Mouse (Mus musculus): ENCODE measurements at regions not wholly inside any gene's neighbourhood (a gene's known extent, or its start where the extent isn't known, plus 50 kb on each side); places are given as distances from the start of the nearest gene placed in this dataset.
A peak's percentile ranks its signal among the peaks of the same experiment; 100 is the strongest.

DNA sequence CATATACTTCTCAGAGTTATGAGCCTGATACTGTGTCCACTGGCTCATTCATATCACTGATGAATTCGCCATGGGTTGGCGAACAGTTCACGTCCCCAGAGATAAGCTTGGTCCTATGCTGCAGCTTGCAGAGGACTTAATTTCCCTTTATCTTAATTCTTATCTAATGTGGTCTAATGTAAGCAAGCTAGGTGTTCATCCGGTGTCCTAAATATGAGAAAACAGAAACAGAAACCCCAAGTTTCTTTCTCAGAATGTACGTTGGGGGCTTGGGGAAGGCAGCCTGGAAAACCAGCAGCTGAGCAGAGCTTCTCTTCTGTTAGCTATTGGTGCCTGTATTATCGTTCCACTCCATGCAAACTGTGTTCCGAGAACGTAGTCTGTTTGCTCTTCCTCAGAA, 170.1 kb downstream of the 1700064H15Rik start:
- no peak for DNase-seq (ENCODE audit: low spot score in 2 of 2)

DNA sequence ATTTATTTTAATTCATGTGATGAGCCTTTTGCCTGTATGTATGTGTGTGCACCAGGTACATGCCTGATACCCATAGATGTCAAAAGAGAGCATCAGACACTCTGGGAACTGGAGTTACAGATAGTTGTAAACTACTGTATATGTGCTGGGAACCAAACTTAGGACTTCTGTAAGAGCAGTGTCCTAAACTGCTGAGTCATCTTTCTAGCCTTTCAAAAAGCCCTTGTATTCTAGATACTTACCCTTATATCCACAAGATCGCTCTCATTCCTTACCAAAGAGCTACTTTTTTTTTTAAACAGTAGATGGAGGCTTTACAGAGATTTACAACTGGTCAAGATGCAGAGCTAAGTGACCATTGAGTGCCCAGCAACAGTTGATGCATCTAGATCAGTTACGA, 171.0 kb downstream of the 1700064H15Rik start:
- DNase-seq (ENCODE audit: low spot score in 2 of 2): no peak

DNA sequence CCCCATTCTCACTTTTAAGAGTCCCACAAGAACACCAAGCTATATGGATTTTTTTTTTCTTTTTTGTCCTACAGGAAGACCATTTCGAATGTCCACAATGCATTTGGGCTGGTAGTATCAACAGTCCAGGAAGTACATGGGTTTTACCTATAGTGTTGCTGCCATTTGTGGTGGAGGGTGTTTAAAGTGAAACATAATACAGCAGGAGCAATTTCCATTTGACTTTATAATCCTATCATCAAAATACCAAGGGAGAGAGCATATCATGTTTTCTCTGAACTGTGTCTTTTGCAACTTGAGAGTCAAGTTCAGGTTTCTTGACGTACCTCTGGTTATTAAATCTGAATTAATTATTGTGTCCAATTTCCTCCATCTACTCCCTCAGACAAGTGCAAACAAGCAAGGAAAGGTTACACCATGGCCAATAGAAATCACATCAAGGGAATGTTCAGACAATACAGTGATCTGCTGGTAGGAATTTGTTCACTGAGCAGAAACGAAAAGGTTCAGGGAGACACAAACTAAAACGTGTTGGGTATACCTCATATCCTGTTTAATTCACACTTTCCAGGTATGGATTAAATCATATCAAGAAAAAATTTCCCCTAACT, 172.5 kb downstream of the 1700064H15Rik start:
- no peak for DNase-seq (ENCODE audit: low spot score in 2 of 2)

DNA sequence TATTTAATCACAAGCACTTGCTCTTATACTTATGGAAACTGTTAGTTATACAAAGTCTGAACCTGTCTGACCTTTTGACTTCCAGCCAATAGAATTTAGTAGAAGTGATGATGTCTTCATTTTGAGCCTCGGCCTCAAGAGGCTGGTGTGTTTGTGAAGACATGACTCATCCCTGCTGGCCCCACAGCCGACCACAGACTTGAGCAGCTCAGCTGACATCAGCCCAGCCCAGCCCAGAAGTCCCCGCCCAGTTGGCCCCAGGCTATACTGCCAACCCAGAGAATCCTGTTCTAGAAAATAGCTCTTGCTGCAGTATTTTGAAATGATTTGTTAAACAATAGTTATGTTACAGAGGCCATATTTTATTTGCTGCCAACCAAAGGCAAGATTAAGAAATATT, 177.5 kb downstream of the 1700064H15Rik start:
- DNase-seq (ENCODE audit: low spot score in 2 of 2): peak; percentile 24 to 61

DNA sequence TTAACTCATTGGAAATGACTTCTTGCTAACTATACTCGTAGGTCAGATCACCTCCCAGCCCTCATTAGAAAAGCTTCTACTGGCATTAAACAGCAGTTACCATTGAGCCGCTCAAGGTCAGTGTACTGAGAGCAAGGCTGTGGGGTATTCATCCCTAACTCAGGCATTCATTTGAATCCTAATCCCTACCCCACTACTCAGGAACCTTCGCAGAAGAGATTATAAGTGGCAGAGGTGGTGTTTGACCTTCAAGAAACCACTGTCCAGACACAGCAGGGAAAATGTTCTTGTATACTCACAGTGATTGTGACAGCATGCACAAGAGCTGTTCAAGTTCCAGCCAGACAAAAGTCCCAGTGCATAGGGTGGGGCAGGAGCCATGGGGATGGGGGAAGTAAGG, 179.5 kb downstream of the 1700064H15Rik start:
- DNase-seq (ENCODE audit: low spot score in 2 of 2): no peak

DNA sequence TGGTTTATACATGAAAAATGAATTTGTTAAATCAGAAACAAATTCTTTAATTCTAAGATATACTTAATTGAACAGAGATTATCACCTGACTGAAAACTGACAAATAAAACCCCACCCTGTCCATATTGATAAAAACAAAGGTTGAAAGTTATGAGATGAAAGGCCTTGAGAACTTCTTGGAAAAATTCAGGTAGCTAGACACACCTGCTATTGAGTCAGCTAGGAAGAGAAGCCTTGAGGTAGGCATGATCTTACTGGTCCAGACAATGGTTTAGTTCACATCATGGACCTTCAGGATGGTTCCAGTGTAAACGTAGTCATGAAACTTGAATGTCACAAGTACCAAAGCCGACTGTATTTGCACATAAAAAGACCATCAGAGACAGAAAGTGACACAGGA, 180.3 kb downstream of the 1700064H15Rik start:
- no peak for DNase-seq (ENCODE audit: low spot score in 2 of 2)

DNA sequence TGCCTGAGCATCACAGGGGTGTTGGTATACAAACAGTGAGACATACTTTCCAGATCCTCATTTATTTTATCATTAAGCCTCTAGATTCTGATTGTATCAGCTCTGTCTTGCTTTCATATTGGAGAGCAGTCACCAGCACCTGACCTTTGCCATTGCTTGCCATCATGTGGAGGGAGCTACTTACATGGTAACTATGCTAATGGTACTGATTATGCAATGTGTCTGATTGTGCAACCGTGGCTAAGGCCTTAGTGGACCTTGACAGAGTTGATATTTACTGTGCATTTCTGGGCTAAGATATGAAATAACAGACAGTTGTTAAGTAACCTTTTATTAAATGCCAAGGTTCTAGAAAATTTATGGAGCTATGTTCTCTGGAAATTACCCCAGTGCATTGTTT, 180.7 kb downstream of the 1700064H15Rik start:
- no peak for DNase-seq (ENCODE audit: low spot score in 2 of 2)

DNA sequence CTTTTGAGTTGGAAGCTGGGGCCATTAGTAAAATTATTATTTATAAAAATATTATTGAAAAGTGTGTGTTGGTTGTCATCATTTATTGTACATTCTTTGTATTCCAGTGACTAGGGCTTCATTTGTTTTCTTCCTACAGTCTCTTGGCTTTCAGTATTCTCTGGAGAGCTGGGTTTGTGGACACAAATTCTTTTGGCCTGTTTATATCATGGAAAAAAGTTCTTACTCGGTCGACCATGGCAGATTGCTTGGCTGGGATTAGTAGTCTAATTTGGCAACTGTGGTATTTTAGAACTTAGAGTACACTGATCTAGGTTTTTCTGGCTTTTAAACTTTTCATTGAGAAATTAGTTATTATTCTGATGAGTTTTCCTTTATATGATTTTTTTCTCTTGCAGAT, 183.6 kb downstream of the 1700064H15Rik start:
- DNase-seq (ENCODE audit: low spot score in 2 of 2): no peak

DNA sequence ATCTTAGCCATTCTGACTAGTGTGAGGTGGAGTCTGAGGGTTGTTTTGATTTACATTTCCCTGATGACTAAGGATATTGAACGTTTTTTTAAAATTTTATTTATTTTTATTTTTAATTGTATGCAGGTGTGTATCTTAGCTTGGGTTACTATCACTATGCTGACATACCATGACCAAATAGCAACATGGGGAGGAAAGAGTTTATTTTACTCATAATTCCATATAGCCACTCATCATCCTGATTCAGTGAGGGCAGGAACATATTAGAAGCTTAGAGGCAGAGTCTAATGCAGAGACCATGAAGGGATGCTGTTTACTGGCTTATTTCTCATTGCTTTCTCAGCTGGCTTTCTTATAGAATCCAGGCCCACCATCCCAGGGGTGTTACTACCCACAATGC, 186.7 kb downstream of the 1700064H15Rik start:
- no peak for DNase-seq (ENCODE audit: low spot score in 2 of 2)

DNA sequence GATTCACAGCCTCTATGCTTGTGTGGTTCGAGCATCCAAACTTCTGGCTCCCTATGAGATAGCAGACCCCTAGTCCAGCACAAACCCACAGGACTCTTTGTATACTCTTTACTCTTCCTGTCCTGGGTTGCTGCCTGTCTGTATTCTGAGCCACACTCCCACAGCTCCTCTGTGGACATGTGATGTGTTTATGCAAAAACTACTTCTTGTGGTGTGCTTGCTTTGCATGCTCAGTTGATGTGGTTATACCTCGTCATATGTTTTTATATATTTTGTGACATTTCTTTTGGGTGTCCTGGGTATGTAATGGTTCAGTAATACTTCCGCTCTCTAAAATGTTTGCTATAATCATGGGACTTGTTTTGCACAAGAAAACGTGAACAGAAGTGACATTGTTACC, 198.3 kb downstream of the 1700064H15Rik start:
- DNase-seq (ENCODE audit: low spot score in 2 of 2): no peak

DNA sequence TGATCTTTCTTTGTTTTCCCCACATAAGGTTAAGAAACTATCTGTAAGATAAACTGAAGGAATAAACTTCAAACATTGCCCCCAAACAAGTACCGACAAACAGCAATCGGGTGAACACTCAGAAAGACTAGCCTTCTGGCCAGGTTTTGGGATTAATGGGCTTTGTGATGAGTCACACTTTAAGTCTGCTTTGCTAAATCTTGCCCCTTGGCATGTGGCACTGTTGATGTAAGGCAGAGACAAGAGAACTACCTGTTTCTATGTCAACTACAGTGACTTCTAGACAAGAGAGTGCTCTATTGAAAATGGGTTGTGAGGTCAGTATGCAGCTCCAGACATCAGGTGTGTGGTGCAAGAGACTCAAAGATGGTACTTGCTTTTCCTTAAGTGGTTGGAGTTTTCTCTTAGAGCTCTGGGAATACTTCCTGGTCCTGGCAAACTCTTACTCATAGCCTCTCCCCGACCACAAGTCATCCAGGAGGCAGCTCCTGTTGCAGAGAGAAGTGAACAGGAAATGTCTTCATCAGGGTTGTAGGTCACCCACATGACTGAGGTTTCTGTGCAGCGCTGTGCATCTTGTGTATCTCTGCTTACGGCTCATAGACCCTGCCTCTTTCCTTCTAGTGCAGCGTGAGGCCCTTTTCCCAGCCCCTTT, 198.9 kb downstream of the 1700064H15Rik start:
- no peak for DNase-seq (ENCODE audit: low spot score in 2 of 2)

DNA sequence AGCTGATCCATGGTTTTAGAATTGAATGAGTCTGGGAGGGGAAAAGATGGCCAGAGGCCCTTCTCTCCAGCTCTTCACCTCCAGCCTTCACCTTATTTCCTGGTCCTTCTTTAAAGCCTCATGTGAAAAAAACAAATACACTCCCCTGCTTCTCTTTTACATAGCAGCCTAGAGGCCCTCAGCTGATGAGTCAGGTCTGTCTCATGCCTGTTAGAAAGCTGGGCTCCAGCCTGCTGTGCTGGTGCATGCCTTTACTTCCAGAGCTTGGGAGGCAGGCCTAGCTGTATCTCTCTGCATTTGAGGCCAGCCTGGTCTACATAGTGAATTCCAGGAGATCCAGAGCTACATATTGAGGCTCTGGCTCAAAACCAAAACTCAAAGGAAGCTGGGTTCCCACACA, 199.5 kb downstream of the 1700064H15Rik start:
- no peak for DNase-seq (ENCODE audit: low spot score in 2 of 2)

DNA sequence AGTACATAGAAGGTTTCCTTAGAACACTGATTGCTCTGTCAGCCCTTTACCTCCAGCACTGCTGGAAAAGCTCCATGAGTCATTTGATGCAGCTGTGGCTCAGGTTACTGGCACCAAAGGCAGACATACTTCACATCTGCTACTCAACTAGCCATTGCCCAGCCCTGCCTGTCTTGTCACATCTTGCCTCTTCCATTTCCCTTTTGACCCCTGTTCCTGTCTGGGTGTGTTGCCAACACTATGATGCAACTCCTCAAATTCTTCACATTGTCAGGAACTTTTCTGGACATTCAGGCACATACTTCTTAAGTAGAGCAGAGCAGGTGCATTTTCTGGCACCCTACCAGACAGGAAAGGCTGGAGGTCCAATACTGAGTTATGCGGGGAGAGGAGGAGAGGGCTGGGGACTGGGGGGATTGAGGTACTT, 202.3 kb downstream of the 1700064H15Rik start:
- peak; percentile 9 to 14 for DNase-seq (ENCODE audit: low spot score in 2 of 2)

DNA sequence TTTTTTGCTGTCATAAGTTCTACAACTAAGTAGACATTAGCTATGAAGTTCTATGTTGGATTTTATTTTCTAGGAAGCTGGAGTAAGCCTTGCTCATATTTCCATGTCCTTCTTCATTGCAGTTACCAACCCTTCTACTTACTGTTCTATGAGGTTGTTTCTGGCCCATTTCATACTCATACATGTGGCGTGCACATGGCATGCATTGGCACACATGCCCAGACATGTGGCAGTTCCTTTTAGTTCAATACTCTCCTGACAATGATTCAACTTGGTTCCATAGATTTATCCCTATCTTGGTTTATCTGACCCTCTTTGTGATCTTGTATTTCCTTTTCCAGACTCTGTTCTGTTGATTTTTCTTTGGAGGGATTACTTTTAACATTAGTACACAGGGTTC, 203.2 kb downstream of the 1700064H15Rik start:
- DNase-seq (ENCODE audit: low spot score in 2 of 2): no peak

DNA sequence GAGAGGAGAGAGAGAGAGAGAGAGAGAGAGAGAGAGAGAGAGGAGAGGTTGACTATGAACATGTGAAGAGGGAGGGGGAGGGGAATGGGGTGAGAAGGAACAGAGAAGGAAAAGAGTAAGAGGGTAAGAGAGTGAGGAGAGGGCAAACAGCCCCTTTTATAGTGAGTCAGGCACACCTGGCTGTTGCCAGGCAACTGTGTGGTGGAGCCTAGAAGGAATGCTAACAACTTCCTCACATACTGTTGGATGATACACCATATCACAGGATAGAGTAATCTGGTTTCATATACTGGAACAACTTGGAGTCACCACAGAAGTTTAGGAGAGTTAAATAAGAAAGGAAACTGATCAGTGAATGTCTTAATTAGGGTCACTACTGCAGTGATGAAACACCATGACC, 204.1 kb downstream of the 1700064H15Rik start:
- DNase-seq (ENCODE audit: low spot score in 2 of 2): no peak

DNA sequence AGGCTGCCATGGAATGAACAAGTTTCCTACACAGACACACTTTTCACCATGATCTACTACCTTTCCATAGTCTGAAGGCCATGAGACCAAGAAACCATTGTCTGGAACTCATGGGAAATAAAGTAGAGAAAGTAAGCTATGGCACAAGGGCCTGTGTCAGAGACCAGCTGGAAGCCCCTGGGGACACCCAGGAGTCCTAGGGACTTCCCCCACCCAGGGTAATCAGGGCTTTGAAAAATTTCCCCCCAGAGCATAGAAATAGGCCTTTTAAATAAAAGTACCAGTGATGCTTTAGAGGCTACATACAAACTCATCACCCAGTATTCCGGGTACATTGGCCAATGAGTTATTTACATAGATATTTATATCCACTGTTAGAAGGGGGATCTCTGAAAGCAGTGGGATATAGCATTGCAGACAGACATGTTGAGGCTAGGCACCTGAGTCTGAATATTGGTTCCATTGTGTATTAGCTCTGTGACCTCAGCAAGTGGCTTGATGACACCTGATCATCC, 207.0 kb downstream of the 1700064H15Rik start:
- no peak for DNase-seq (ENCODE audit: low spot score in 2 of 2)

DNA sequence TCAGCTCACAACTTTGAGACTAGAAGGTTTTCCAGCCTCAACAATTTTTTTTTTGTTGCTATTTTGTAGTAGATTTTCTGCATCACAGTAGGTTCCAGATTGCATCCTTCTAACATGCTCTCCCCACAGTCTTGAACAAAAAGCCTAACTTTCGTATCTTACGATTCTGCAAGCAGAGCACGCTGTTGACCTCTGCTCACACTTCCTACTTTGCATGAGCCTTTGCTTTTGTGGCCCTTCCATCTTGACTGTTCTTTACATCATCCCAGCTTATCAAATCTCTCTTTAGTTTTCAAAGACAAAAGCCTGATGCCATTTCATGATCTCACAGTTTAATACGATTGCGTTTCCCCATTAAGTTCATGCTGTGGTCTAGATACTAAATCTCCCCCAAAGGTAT, 207.6 kb downstream of the 1700064H15Rik start:
- no peak for DNase-seq (ENCODE audit: low spot score in 2 of 2)

DNA sequence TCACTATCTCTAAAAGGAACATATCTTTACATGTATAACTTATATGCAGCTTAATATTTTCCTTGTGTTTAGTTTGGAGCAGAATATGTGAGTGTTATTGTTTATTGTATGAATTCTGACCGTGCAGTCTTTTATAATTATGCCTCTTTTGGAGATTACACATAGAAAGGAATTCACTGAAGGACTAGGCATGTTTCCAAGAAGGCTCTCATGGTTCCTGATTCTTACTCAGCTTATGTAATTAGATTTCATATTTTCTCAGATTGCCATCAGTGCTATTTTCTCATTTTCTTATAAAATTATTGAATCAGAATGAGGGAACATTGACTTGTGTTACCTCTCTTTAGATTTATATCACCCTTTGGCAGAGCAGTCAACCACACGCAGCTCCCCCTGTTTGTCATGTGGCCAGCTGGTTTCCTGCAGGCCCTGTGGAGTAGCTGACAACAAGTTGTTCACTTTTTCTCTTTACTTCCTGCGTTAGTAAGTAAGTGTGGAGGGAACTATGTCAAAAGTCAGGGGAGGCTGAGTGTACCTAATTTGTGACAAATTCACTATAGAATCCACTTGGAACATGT, 217.4 kb downstream of the 1700064H15Rik start:
- no peak for DNase-seq (ENCODE audit: low spot score in 2 of 2)

DNA sequence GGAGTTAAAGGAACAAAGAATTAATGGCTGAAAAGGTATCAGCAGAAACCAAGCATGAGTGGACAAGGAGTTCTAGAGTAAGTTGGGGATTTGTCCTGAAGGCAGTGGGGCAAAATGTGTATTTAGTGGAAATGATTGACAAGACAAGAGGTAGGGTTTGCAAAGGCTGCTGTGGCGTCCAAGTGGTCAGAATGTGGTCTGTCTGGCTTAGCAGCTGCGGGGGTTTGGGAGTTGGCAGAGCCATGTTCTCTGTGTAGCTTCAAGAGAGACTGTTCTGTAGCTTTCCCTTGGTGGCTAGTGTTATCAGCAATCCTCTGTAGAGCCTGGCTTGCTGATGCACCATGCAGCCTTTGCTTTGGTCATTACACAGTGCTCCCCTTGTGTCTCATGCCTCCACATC, 220.2 kb downstream of the 1700064H15Rik start:
- no peak for DNase-seq (ENCODE audit: low spot score in 2 of 2)

DNA sequence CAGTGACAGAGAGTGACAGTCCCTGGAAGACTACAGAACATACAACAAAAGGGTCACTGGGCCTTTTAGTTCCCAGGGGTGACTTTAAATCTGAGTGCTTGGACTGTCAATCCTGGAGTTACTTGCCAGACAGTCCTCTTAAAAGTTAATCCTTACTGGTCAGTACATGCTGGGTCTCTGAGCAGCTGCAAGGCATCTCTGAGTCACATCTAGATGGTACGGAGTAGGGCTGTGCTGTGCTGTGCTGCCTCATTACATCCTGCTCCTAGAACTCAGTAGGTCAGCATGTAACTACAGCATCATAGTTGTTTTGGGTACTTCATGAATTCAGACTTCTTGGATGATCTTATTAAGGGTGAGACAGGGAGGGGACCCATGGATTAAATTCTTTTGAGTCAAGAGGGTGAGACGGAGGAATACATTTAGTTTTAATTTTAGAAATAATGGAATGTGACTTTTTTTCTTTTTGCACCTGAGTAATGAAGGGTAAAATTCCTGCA, 220.8 kb downstream of the 1700064H15Rik start:
- DNase-seq (ENCODE audit: low spot score in 2 of 2): no peak

DNA sequence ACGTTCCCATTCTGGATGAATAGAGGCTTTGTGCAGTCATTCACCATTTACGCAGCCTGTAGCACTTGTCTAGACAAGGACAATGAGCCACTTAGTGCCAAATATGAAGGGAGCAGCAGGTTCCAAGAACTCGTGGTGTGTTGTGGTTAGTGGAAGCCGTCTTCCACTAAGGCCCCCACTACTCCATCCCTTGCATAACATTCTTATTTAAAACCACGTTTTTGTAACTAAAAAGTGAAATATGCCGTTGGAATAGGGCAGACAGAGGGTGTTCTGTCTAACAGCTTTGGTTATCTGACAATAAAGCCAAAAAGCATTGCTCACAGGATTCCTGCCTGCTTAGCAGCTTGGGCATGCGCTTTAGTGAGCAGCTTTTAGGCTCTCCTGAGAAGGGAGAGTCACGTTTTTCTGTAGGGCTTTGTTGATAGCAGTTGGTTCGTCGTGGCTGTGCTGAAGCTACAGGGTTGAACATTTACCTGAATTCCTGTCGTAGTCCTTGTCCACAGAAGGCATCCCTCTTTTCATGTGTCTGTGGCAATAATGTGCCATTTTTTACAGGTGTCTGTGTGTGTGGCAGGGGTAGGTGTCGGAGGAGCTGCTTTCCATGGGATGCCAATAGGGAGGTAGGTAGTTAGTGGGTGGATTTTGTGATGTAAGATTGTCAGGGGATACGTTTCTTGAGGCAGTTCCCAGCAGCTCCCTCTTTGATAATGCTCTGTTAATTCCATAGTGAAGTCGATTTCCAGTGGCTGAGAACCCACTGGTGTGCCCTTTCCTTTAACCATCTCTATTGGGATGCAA, 221.9 kb downstream of the 1700064H15Rik start:
- DNase-seq (ENCODE audit: low spot score in 2 of 2): no peak

DNA sequence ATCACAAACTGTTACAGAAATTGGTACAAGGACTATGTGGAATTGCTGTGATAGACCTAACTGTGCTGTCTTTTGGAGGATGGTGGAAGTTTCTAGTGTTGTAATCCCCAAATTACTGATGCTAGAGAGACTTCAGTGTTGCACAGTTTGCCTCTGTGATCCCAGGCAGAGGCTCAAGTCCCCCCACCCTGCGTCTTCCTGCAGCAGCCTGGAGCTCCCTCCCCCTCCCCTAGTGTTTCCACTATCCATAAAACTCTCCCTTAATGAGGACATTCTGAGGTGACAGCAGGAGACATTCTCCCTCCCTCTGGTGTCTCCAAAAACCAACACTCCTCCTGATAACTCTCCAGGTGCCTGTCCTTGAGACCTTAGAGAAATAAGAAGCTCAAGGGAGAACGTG, 242.8 kb downstream of the 1700064H15Rik start:
- DNase-seq (ENCODE audit: low spot score in 2 of 2): no peak
